In genomic region chr9:59958115-59958514, GRCm38 (mm10) we compare ENCODE assay signal across 20 mouse cellular contexts. TPM values are rescaled to one million over a fixed set of nuclear protein-coding genes. Genes with fewer than 3 reads are reported as not detected.
"Had no signal": no experiment of that assay in that cellular context is flagged by ENCODE, and none has a peak within 500 bp of the region (broad histone marks: within the 10 kb centered on the region; RNA-seq: fewer than 3 reads in every experiment).

No protein-coding gene starts in this region.

RNA-seq across cellular contexts. Expression of gene Nr2e3, which starts 2.3 kb away (rescaled TPM):
- polyA plus RNA-seq: liver, adult 2 months; liver, embryonic 12.5 days; liver, embryonic 13.5 days; liver, embryonic 14.5 days; liver, embryonic 15.5 days; liver, postnatal 0 days; lung, adult 2 months; lung, embryonic 14.5 days; lung, embryonic 15.5 days; lung, embryonic 16.5 days; lung, postnatal 0 days; macrophage; midbrain, embryonic 10.5 days; midbrain, embryonic 12.5 days; midbrain, embryonic 13.5 days; midbrain, embryonic 14.5 days; midbrain, embryonic 15.5 days; midbrain, embryonic 16.5 days; midbrain, postnatal 0 days; neural tube, embryonic 11.5 days had no signal
